Mouse (Mus musculus): ENCODE data around the gene Edem3. TPM values are rescaled to one million over a fixed set of nuclear protein-coding genes. Genes with fewer than 3 reads are reported as not detected.
"Not testable (repeated sequence)": the region's sequence is repeated elsewhere in the genome, so short reads cannot be mapped to it uniquely, and the experiment has no call there.

Edem3 gene
- polyA plus RNA-seq, 1 experiment = 0.64 TPM

DNA sequence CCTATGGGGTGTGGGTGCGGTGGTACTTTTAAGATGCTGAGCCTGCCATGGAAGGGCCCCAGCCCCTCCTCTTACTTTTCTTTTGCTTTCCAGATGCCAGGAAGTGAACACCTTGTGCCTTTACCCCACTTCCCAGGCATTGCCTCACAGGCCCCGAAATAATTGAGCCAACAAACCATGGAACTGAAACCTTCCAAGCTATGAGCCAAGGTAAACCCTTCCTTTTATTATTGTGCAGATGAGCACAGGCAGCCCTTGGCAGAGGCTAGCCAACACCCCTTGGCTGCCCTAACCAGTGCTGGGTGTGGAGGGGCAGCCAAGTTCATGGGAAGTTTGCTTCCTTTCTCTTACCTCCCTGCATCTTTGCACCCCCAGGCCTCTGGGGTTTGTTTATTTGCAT lies 18.0 kb upstream of the Edem3 start:
- Histone ChIP-seq H3K4me1 (no peaks in the 10 kb centered on the region; the same call in 1 of the 2 replicates), H3K36me3 (replicated peaks; ENCODE audit: low read length) (no peaks in the 10 kb centered on the region), H3K9me3 (peaks cover 7% of the 10 kb centered on the region), H3K27me3 (replicated peaks) (no peaks in the 10 kb centered on the region), H3K4me3 (replicated peaks) (no peak overlapping the region)
- no peak for TF ChIP-seq FLI1 (IDR thresholded peaks at IDR 0.05; ENCODE audit: low read length)
- TF ChIP-seq GATA1 (IDR thresholded peaks at IDR 0.05; ENCODE audit: borderline replicate concordance, low read length) = no peak

DNA sequence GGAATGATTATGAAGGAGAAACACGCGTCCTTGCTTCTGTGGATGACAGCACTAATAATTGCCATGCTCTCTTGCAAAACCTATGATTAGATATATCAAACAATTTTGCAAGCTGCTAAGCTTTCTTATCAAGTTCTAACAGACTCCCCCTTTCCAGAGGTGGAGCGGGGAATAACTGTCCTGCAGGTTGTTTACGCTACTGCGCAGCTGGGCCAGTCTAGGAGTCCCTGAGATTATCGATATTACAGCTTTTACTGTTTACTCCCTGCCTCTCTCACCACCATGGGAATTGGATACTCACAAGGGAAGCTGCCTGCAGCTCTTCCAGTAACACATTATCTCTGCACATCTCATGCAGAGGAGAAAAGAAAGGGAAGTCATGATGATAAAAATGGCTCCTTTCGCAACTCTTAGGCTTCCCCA lies 14.0 kb upstream of the Edem3 start:
- H3K4me3 ChIP-seq (replicated peaks) = no peak overlapping the region
- H3K9me3 ChIP-seq = no peaks in the 10 kb centered on the region
- no peaks in the 10 kb centered on the region; the same call in 1 of the 2 replicates for H3K4me1 ChIP-seq
- H3K27me3 ChIP-seq (replicated peaks) = no peaks in the 10 kb centered on the region
- no peaks in the 10 kb centered on the region for H3K36me3 ChIP-seq (replicated peaks; ENCODE audit: low read length)
- TF ChIP-seq FLI1 (IDR thresholded peaks at IDR 0.05; ENCODE audit: low read length) = no peak

DNA sequence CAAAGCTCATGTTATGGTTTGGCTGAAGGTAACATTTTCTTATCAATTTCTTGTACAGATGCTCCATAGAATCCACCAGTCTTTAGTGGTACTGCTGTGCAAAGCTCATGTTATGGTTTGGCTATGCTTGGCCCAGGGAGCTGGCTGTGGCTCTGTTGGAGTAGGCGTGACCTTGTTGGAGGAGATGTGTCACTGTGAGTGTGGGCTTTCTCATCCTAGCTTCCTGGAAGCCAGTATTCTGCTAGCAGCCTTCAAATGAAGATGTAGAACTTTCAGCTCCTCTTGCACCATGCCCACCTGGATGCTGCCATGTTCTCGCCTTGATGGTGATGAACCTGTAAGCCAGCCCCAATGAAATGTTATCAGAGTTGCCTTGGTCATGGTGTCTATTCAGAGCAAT lies 5.3 kb upstream of the Edem3 start:
- not testable (repeated sequence) for H3K9me3 ChIP-seq; H3K36me3 ChIP-seq (replicated peaks; ENCODE audit: low read length)
- H3K4me1 ChIP-seq = peaks cover 20% of the 10 kb centered on the region

GRCm38 (mm10) chr1:151752946-151753345 lies 2.2 kb upstream of the Edem3 start:
- Histone ChIP-seq H3K4me3 (replicated peaks) (no peak overlapping the region), H3K36me3 (replicated peaks; ENCODE audit: low read length) (no peaks in the 10 kb centered on the region), H3K27me3 (replicated peaks) (no peaks in the 10 kb centered on the region), H3K4me1 (peaks cover 28% of the 10 kb centered on the region), H3K9me3 (peaks cover 7% of the 10 kb centered on the region; the same call in 1 of the 2 replicates)
- no peak for TF ChIP-seq FLI1 (IDR thresholded peaks at IDR 0.05; ENCODE audit: low read length)
- no peak for TF ChIP-seq GATA1 (IDR thresholded peaks at IDR 0.05; ENCODE audit: borderline replicate concordance, low read length)

More for the DNA sequence above, 5.3 kb upstream of the Edem3 start:
- not testable (repeated sequence) for H3K27me3 ChIP-seq (replicated peaks); H3K4me3 ChIP-seq (replicated peaks)

GRCm38 (mm10) chr1:151753374-151753929 lies 1.7 kb upstream of the Edem3 start:
- H3K4me3 ChIP-seq (replicated peaks) = peak overlapping the region; percentile 94

DNA sequence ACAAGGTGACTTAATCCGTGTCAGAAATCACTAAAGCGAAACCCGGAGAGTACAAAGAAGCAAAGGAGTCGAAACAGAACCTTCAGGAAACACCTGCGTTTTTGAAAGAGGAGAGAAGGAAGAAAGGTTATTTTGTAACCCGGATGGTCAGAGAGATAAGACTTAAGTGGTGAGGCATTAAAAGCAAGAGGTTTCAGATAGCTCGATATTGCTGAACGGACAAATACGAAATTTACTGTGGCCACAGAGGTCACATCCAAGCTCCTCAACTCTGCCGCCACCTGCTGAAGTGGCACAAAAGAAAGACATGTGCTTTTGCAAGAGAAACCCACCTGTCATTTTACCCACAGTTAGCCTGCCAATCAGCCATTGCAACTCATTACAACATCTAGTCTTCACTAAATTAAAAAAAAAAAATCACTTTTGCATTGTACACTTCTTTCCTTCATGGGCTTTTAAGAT lies 1.1 kb upstream of the Edem3 start:
- no peak for TF ChIP-seq GATA1 (IDR thresholded peaks at IDR 0.05; ENCODE audit: borderline replicate concordance, low read length)
- no peak for TF ChIP-seq FLI1 (IDR thresholded peaks at IDR 0.05; ENCODE audit: low read length)
- Histone ChIP-seq H3K4me3 (replicated peaks) (peak overlapping the region; percentile 94), H3K36me3 (replicated peaks; ENCODE audit: low read length) (no peaks in the 10 kb centered on the region), H3K9me3 (peaks cover 4% of the 10 kb centered on the region; the same call in 1 of the 2 replicates), H3K4me1 (peaks cover 35% of the 10 kb centered on the region), H3K27me3 (replicated peaks) (no peaks in the 10 kb centered on the region)

More at GRCm38 (mm10) chr1:151753374-151753929, 1.7 kb upstream of the Edem3 start:
- peaks cover 32% of the 10 kb centered on the region for H3K4me1 ChIP-seq
- no peak for TF ChIP-seq GATA1 (IDR thresholded peaks at IDR 0.05; ENCODE audit: borderline replicate concordance, low read length)
- no peak for TF ChIP-seq FLI1 (IDR thresholded peaks at IDR 0.05; ENCODE audit: low read length)
- H3K9me3 ChIP-seq = peaks cover 7% of the 10 kb centered on the region; the same call in 1 of the 2 replicates
- no peaks in the 10 kb centered on the region for H3K27me3 ChIP-seq (replicated peaks)
- H3K36me3 ChIP-seq (replicated peaks; ENCODE audit: low read length) = no peaks in the 10 kb centered on the region

- H3K27me3 ChIP-seq (replicated peaks) = no peaks in the 10 kb centered on the region
- peak overlapping the region; percentile 94 for H3K4me3 ChIP-seq (replicated peaks)
- TF ChIP-seq FLI1 (IDR thresholded peaks at IDR 0.05; ENCODE audit: low read length) (no peak), GATA1 (IDR thresholded peaks at IDR 0.05; ENCODE audit: borderline replicate concordance, low read length) (no peak)
- peaks cover 10% of the 10 kb centered on the region for H3K36me3 ChIP-seq (replicated peaks; ENCODE audit: low read length)
- no peaks in the 10 kb centered on the region for H3K9me3 ChIP-seq
- peaks cover 35% of the 10 kb centered on the region for H3K4me1 ChIP-seq
Observed at GRCm38 (mm10) chr1:151755660-151756424, 671 bp downstream of the Edem3 start.

GRCm38 (mm10) chr1:151756425-151756728 lies 1.2 kb downstream of the Edem3 start:
- peak overlapping the region; percentile 94 for H3K4me3 ChIP-seq (replicated peaks)
- H3K36me3 ChIP-seq (replicated peaks; ENCODE audit: low read length) = peaks cover 15% of the 10 kb centered on the region
- TF ChIP-seq GATA1 (IDR thresholded peaks at IDR 0.05; ENCODE audit: borderline replicate concordance, low read length) (no peak), FLI1 (IDR thresholded peaks at IDR 0.05; ENCODE audit: low read length) (no peak)
- no peaks in the 10 kb centered on the region for H3K27me3 ChIP-seq (replicated peaks)
- peaks cover 35% of the 10 kb centered on the region for H3K4me1 ChIP-seq
- no peaks in the 10 kb centered on the region for H3K9me3 ChIP-seq

DNA sequence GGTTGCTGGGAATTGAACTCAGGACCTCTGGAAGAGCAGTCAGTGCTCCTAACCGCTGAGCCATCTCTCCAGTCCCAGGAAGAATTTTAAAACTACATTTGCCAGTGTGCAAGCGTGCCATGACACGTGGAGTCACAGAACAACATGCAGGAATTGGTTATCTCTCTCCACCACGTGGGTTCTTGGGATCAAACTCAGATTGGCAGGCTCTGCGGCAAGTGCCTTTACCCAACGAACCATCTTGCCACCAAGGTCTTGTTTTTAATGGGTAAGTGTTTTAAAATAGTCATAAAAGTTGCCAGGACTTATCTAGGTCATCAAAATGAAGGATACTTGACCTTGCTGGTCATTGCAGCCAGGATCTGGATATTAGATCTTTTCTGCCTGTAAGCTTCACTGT lies 3.1 kb downstream of the Edem3 start:
- Histone ChIP-seq H3K9me3 (no peaks in the 10 kb centered on the region), H3K27me3 (replicated peaks) (no peaks in the 10 kb centered on the region), H3K36me3 (replicated peaks; ENCODE audit: low read length) (peaks cover 30% of the 10 kb centered on the region), H3K4me1 (peaks cover 26% of the 10 kb centered on the region), H3K4me3 (replicated peaks) (no peak overlapping the region)
- no peak for TF ChIP-seq GATA1 (IDR thresholded peaks at IDR 0.05; ENCODE audit: borderline replicate concordance, low read length)

DNA sequence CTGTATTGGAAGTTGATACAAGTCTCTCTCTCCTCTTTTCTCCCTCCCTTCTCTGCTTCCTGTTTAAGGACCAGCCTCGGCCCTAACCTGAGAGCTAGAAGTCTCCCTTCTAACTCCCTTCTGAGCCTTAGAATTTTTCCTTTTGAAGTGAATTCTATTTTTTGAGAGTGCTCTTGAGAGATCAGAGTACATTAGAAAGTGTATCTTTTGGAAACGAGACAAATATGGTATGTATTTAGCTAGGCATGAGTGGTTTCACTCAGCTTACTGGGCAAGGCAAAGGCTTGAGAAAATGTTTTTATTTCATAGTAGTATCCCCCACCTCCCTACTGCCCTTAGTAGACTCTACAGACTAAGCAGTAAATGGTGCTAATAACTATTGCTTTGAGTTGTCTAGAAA lies 3.8 kb downstream of the Edem3 start:
- Histone ChIP-seq H3K4me3 (replicated peaks) (no peak overlapping the region), H3K4me1 (peaks cover 20% of the 10 kb centered on the region), H3K36me3 (replicated peaks; ENCODE audit: low read length) (peaks cover 34% of the 10 kb centered on the region), H3K9me3 (no peaks in the 10 kb centered on the region), H3K27me3 (replicated peaks) (no peaks in the 10 kb centered on the region)
- TF ChIP-seq GATA1 (IDR thresholded peaks at IDR 0.05; ENCODE audit: borderline replicate concordance, low read length) (no peak), FLI1 (IDR thresholded peaks at IDR 0.05; ENCODE audit: low read length) (no peak)
